Mouse (Mus musculus) bone marrow, adult 2 months (tissue): ENCODE results near the gene Sorbs2.

ENCODE experiments used
- CTCF ChIP-seq: fragments of 200-500 bp; IDR thresholded peaks from 2 replicates; pipeline ENCODE4 v1.5.1; 2011; ENCODE audit warnings: low read length, control low read depth; ENCODE audit not compliant: control insufficient read depth, insufficient read depth
- POLR2A ChIP-seq: fragments of 200-500 bp; IDR thresholded peaks from 2 replicates; pipeline ENCODE4 v1.6.1; 2011; ENCODE audit warnings: low read depth, mild to moderate bottlenecking, control low read depth, low read length, borderline replicate concordance; ENCODE audit not compliant: control insufficient read depth

DNA sequence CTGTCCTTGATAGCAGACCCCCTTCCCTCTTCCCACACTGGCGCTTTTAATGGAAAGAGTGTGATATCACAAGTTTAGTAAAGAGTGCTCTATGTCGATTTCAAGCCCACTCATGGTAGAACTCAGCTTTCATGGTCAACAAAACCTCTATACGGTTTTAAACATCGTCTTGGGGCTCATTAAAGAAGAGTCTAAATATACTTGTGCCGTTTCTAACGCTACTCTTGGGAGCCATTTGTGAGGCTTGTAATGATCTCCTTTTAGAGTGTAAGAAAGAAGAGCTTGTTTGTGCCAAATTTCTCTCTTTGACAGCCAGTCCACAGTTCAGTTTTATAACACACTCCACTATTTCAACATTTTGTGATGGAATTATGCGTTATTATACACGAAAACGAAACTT is 253.0 kb downstream of the Sorbs2 start:
- TF ChIP-seq CTCF, result no peak
- TF ChIP-seq POLR2A, result no peak
